Comparison of ENCODE assay signal across 8 mouse cellular contexts in genomic region chr12:81332875-81333421, GRCm38 (mm10). TPM values are rescaled to one million over a fixed set of nuclear protein-coding genes. Genes with fewer than 3 reads are reported as not detected.
DNase-seq lines count a peak whose midpoint lies in the region; ATAC-seq and TF ChIP-seq lines count a peak whose summit lies in the region.

Slc8a3 (minus strand) TSS chr12:81333180.

- H3K27me3 ChIP-seq in heart, adult 2 months (ENCODE audit: control insufficient read depth, insufficient read depth, low read length) = peaks cover 6% of the 10 kb centered on the region
- H3K27me3 ChIP-seq in intestine, postnatal 0 days (replicated peaks; ENCODE audit: control insufficient read depth, insufficient read depth, low read length) = peaks cover 12% of the 10 kb centered on the region
- H3K27me3 ChIP-seq in liver, embryonic 12.5 days (replicated peaks) = peaks cover 66% of the 10 kb centered on the region

- H3K4me1 ChIP-seq in heart, adult 2 months (ENCODE audit: control insufficient read depth, insufficient read depth, low read length) = no peaks in the 10 kb centered on the region
- no peaks in the 10 kb centered on the region; the same call in 1 of the 2 replicates for H3K4me1 ChIP-seq in intestine, postnatal 0 days (replicated peaks; ENCODE audit: control insufficient read depth, insufficient read depth, low read length)
- H3K4me1 ChIP-seq in liver, embryonic 12.5 days = no peaks in the 10 kb centered on the region

- no peaks in the 10 kb centered on the region for H3K79me2 ChIP-seq in heart, adult 2 months (replicated peaks; ENCODE audit: control insufficient read depth, insufficient read depth, low read length)

- no peaks in the 10 kb centered on the region for H3K9me3 ChIP-seq in intestine, postnatal 0 days (ENCODE audit: control insufficient read depth)
- H3K9me3 ChIP-seq in liver, embryonic 12.5 days (replicated peaks) = no peaks in the 10 kb centered on the region

- no peaks in the 10 kb centered on the region for H3K36me3 ChIP-seq in heart, adult 2 months (ENCODE audit: control insufficient read depth, insufficient read depth, low read length)
- no peaks in the 10 kb centered on the region for H3K36me3 ChIP-seq in intestine, postnatal 0 days (ENCODE audit: control insufficient read depth, insufficient read depth)
- no peaks in the 10 kb centered on the region for H3K36me3 ChIP-seq in liver, embryonic 12.5 days

- DNase-seq in heart, adult 2 months = peak; percentile 10 to 35
- no peak for DNase-seq in heart, adult 8-10 months (ENCODE audit: low spot score)
- DNase-seq in cerebellum, postnatal 25 days = peak; percentile 83 to 85
- DNase-seq in frontal cortex, postnatal 36 days (ENCODE audit: low spot score in 2 of 2) = peak; percentile 66 to 72
- peak; percentile 36 for DNase-seq in retina, adult 2 months (ENCODE audit: low read depth, low spot score)
- no peak for DNase-seq in T-cell, adult 2 months (ENCODE audit: low spot score)

- peak within 1 kb of the TSS; percentile 93 for H3K4me2 ChIP-seq in intestine, postnatal 0 days (replicated peaks; ENCODE audit: low read depth)
- H3K4me2 ChIP-seq in liver, embryonic 12.5 days = peak within 1 kb of the TSS; percentile 62

- WGBS in heart, adult 2 months = under 1% methylated on average over 47 of the region's 47 CpGs
- WGBS in intestine, postnatal 0 days = under 1% methylated on average over 47 of the region's 47 CpGs
- WGBS in liver, embryonic 12.5 days (ENCODE audit: insufficient replicate concordance) = 2% methylated on average over 41 of the region's 47 CpGs

- TF ChIP-seq POLR2A in heart, adult 2 months (IDR thresholded peaks at IDR 0.05; ENCODE audit: insufficient read depth, low read depth, low read length) = no peak

- peak within 1 kb of the TSS; percentile 40 for H3K4me3 ChIP-seq in heart, adult 2 months
- peak within 1 kb of the TSS; percentile 56 for H3K4me3 ChIP-seq in intestine, postnatal 0 days (ENCODE audit: low read depth, low read length)
- peak within 1 kb of the TSS; percentile 44 for H3K4me3 ChIP-seq in liver, embryonic 12.5 days

- no peak for ATAC-seq in intestine, postnatal 0 days
- ATAC-seq in liver, embryonic 12.5 days = no peak

- H3K27ac ChIP-seq in heart, adult 2 months = no peak within 1 kb of the TSS
- H3K27ac ChIP-seq in intestine, postnatal 0 days (ENCODE audit: low read depth, low read length) = no peak within 1 kb of the TSS
- H3K27ac ChIP-seq in liver, embryonic 12.5 days = no peak within 1 kb of the TSS

- intact Hi-C loops in heart, adult 2 months (cut with DNase I) = no loop called here

- no peak for TF ChIP-seq CTCF in heart, adult 2 months (IDR thresholded peaks at IDR 0.05)
- no peak for TF ChIP-seq CTCF in intestine, postnatal 0 days (IDR thresholded peaks at IDR 0.05; ENCODE audit: low read depth)

- H3K9ac ChIP-seq in heart, adult 2 months (ENCODE audit: low read depth, low read length) = peak within 1 kb of the TSS; percentile 37
- H3K9ac ChIP-seq in intestine, postnatal 0 days (ENCODE audit: low read depth, low read length) = peak within 1 kb of the TSS; percentile 50
- H3K9ac ChIP-seq in liver, embryonic 12.5 days = no peak within 1 kb of the TSS

- TF ChIP-seq EP300 in heart, adult 2 months (IDR thresholded peaks at IDR 0.05; ENCODE audit: insufficient read depth, low read depth, low read length) = no peak

RNA-seq across cellular contexts. Expression of gene Slc8a3, which starts in this region (rescaled TPM):
- total RNA-seq in heart, adult 2 months (2021) = under 1 TPM in 1 of 2 experiments, not detected in 1; 0.08 TPM
- 0.18 TPM in 2 replicates for polyA plus RNA-seq in heart, adult 2 months (2012; rRNA removed)
- under 1 TPM; 0.16 to 0.20 (median 0.16) TPM for total RNA-seq in heart, adult 8-10 months (2022)
- 0.27 and 0.30 TPM in 2 replicates for polyA plus RNA-seq in intestine, postnatal 0 days (2015; fragmentation: Nextera tagmentation; extraction: Ambion mirVana)
- 0.02 and 0.05 TPM in 2 replicates for polyA plus RNA-seq in liver, embryonic 12.5 days (2016; fragmentation: Nextera tagmentation; extraction: Ambion mirVana)

Comparison
In these comparisons a context has a peak if more than half of its experiments do, and no peak if none do; other contexts are left out.
1. Peak in DNase-seq, H3K4me3 ChIP-seq and H3K9ac ChIP-seq in heart, adult 2 months; RNA of the gene not detected or under 1 TPM.
2. DNase-seq: peak in cerebellum, postnatal 25 days (2 of 2), frontal cortex, postnatal 36 days (2 of 2) and retina, adult 2 months (single experiment); none in heart, adult 8-10 months (single experiment) and T-cell, adult 2 months (single experiment).
3. Peak in every context shown above with its lines, with median percentiles within 50 percentile points of each other: H3K4me3 ChIP-seq.